Mouse (Mus musculus) heart, adult 18-20 months (tissue): ENCODE measurements at regions not wholly inside any gene's neighbourhood (a gene's known extent, or its start where the extent isn't known, plus 50 kb on each side); places are given as distances from the start of the nearest gene placed in this dataset.

ENCODE experiments used
- DNase-seq, 2 experiments: peaks; one replicate each; pipeline ENCODE4 v3.0.0; 2021 to 2022; ENCODE audit warnings: mixed read lengths in 1 of 2
- microRNA-seq, 2 experiments: library from miRNA; unstranded; fragments of <30 nt; microRNA quantifications; one replicate each; pipeline ENCODE4 v1.2.0; 2022

DNA sequence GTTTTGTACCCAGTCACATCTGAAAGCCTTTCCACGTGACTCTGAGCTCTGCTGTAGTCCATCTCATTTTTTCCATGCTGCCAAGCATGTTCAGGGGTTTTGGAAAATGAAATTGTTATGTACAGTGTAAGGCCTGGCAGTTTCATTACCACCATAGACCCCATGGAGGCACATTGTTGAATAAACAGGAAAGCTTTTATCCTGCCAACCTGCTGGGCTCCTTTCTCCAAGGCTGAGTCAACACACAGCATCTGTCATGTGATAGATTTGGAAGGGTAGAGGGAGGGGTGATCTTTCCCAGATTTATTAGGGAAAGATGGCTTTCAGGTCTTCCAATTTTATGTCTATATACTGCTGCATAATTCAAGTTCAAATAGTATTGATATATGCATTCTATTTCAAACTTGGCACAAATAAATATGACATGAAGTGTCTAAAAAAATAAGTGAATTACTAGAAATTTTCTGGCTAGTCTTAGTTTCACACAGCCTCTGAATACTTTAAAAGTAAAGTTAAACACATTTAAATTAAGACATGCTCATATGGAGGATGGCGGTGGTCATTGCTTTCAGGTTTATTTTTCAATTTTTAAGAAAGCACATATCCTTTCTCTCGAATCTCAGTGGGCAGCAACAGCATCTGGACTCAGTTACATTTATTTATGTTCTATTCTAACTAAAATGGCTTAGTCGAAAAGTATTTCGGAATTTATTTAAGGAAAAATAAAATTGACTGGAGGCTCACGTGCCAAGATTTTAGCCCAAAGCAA is 942.1 kb upstream of the Flrt2 start:
- DNase-seq: no peak

- no peak for DNase-seq
These were observed 936.3 kb upstream of the Flrt2 start for GRCm38 (mm10) chr12:94755754-94756153.

GRCm38 (mm10) chr12:94795913-94796615 is 896.0 kb upstream of the Flrt2 start:
- DNase-seq: no peak

GRCm38 (mm10) chr12:94804692-94805091 is 887.3 kb upstream of the Flrt2 start:
- DNase-seq: no peak

GRCm38 (mm10) chr12:94831400-94831799 is 860.6 kb upstream of the Flrt2 start:
- no peak for DNase-seq

DNA sequence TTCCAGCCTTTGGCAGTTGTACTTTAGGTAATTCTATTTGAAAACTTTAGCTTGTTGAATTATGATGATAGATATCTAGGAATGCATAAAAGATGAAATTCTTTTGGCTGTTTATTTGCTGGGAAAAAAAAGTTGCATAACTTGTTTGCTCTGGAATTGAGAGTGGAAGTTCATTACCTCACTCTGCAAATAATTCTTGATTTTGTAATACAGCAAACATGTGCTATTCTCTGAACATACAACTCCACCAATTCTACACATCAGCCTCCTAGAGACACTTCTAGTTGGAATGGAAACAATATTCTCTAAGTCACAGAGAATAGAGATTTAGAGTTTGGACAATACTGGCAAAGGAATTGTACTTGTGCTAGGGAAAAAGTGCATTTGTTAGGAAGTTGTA is 829.3 kb upstream of the Flrt2 start:
- DNase-seq: no peak

- no peak for DNase-seq
These were observed 781.2 kb upstream of the Flrt2 start for GRCm38 (mm10) chr12:94910816-94911215.

GRCm38 (mm10) chr12:94943067-94943466 is 749.0 kb upstream of the Flrt2 start:
- DNase-seq: no peak

Small RNA genes lying in the stretch of these regions (microRNA-seq; reads per million reads assigned to microRNA genes)
- 0 reads per million in 2 experiments for gene Mir8099-2
